Mouse (Mus musculus) forebrain, embryonic 14.5 days (tissue): Measurements from ENCODE around the gene Eepd1. TPM values are rescaled to one million over a fixed set of nuclear protein-coding genes. Genes with fewer than 3 reads are reported as not detected.

ENCODE experiments used
- ATAC-seq: fragments of 200-750 bp; cut with Nextera tagmentation; 2 replicates; pipeline ENCODE4 v1.8.0; 2017; ENCODE audit warnings: mild to moderate bottlenecking, moderate library complexity
- DNase-seq: peaks from one replicate; pipeline ENCODE4 v3.0.0-alpha.2; 2015; ENCODE audit warnings: low spot score
- H3K27ac ChIP-seq: fragments of 300-500 bp; sonication (generic); 2 replicates; pipeline ENCODE4 v1.5.1; 2014; ENCODE audit warnings: low read depth, mild to moderate bottlenecking, control low read depth, low read length, moderate library complexity
- H3K27me3 ChIP-seq: fragments of 300-500 bp; sonication (generic); replicated peaks from 2 replicates; pipeline ENCODE4 v1.6.1; 2014; ENCODE audit warnings: low read length, control low read depth, mixed read lengths; ENCODE audit not compliant: control insufficient read depth, insufficient read depth
- H3K36me3 ChIP-seq: fragments of 300-500 bp; sonication (generic); 2 replicates; pipeline ENCODE4 v1.6.1; 2014; ENCODE audit warnings: low read length, control low read depth; ENCODE audit not compliant: control insufficient read depth, insufficient read depth
- H3K4me1 ChIP-seq: fragments of 300-500 bp; sonication (generic); 2 replicates; pipeline ENCODE4 v1.6.1; 2014; ENCODE audit warnings: antibody characterized with exemption, low read length, control low read depth; ENCODE audit not compliant: control insufficient read depth, insufficient read depth
- H3K4me2 ChIP-seq: fragments of 300-500 bp; sonication (generic); 2 replicates; pipeline ENCODE4 v1.6.1; 2014; ENCODE audit warnings: mild to moderate bottlenecking, control low read depth, low read length
- H3K4me3 ChIP-seq: fragments of 300-500 bp; sonication (generic); 2 replicates; pipeline ENCODE4 v1.5.1; 2014; ENCODE audit warnings: low read depth, low read length, control low read depth
- H3K9ac ChIP-seq: fragments of 300-500 bp; sonication (generic); 2 replicates; pipeline ENCODE4 v1.6.1; 2014; ENCODE audit warnings: mild to moderate bottlenecking, low read length, control low read depth, moderate library complexity
- H3K9me3 ChIP-seq: fragments of 300-500 bp; sonication (generic); replicated peaks from 2 replicates; pipeline ENCODE4 v1.6.1; 2016; ENCODE audit warnings: low read length, control low read depth, mixed read lengths; ENCODE audit not compliant: control insufficient read depth
- WGBS: fragments of 180-500 bp; shearing (Covaris S2); extraction: QIAGEN DNeasy Blood & Tissue Kit; methylation state at CpG from one replicate; pipeline ENCODE4 v1.1.7; 2014; 5-methylcytosine and 5-hydroxymethylcytosine counted together
- polyA plus RNA-seq: library from polyadenylated mRNA; unstranded; fragments of >200 nt; fragmentation: Nextera tagmentation; extraction: Ambion mirVana; gene quantifications from 2 replicates; pipeline ENCODE4 v1.2.1, GENCODE M21; 2014

The Eepd1 gene
- polyA plus RNA-seq, 1 experiment from 2014 or later = 9.7 TPM

DNA sequence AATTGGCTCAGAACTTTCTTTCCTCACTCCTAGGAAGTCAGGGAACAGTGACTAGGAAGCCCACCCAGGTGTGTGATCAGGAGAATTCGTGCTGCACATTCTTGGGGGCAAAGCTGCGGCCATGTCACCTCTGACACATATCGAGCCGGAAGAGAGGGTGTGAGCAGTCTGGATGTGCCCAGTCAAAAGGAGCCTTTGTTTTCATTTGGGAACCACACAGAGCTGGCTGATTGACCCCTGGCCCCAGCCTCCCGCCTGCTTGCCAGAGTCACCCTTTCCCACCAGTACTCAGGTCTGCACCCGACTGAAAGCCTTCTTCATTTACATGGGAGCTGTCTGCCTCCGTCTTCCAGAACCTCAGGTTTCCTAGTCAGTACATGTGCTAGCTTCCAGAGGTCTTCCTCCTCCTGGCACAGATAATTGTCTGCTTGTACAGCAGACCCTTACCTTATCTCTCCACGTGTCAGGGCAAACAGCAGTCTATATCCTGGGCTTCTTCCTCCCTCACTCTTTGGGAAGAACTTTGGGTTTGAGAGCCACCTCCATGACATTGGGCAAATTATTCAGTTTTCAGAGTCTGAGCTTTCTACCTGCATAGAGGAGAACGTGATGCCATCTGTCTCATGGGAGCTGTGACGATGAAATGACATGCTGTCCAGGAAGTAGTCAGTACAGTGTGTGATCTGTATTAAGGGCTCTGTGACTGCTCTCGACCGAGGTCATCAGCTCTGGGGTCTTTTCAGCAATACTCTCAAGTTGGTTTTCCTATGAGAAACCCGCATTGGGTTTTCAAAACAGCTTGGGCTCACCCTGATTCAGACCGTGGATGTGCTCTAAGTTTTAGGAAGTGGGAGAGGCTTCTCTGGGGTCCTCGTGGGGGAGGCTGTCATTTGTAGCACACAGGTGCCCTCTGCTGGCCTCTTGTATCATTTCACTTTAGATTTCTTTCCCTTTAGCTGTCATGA, 110.3 kb downstream of the Eepd1 start:
- 0 out of 2 replicates have a peak overlapping the region, but pooled peaks have one; percentile 19 for H3K4me2 ChIP-seq
- no peaks in the 10 kb centered on the region for H3K27me3 ChIP-seq
- H3K27ac ChIP-seq = no peak overlapping the region
- no peak overlapping the region for H3K4me3 ChIP-seq
- no peaks in the 10 kb centered on the region for H3K9me3 ChIP-seq
- H3K9ac ChIP-seq = no peak overlapping the region
- H3K4me1 ChIP-seq = no peaks in the 10 kb centered on the region
- whole genome bisulfite sequencing = 45% methylated on average over 15 of the region's 15 CpGs
- 0 out of 2 replicates have a peak, but pooled peaks cover 3% of the 10 kb centered on the region for H3K36me3 ChIP-seq
- peak; percentile 83 for DNase-seq
- ATAC-seq = peak; percentile 81

DNA sequence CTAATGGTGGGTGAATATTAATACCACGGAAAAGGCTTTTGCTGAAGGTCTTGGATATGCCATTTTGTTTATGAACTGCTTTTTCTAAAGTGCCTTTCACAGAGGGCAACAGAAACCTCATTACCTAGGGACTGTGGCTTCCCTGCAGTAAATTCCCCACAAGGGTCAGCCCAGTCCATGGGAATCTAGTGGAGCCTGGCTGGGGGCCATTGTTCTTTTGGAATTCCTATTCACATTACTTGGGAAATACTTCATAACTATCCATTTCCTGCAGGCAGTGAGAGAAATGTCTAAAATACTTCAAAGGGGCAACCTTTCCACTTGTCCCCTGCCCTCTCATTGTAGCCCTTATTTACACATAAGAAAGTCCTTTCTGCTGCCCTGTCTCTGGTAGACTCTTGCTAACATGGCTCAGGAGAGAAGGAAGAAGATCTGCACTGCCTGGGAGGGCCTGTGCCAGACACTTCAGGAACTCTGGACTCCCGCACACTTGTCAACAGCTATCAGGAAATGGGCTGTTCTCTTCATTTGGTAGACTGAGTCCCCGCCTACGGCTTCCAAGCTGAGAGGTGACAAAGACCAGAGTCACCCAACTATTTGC, 111.1 kb downstream of the Eepd1 start:
- H3K36me3 ChIP-seq = 0 out of 2 replicates have a peak, but pooled peaks cover 3% of the 10 kb centered on the region
- H3K4me2 ChIP-seq = no peak overlapping the region
- H3K9ac ChIP-seq = no peak overlapping the region
- no peaks in the 10 kb centered on the region for H3K4me1 ChIP-seq
- no peaks in the 10 kb centered on the region for H3K9me3 ChIP-seq
- H3K4me3 ChIP-seq = no peak overlapping the region
- H3K27ac ChIP-seq = no peak overlapping the region
- DNase-seq = no peak
- peak; percentile 71; the same call in 1 of the 2 replicates for ATAC-seq
- 67% methylated on average over 4 of the region's 4 CpGs for WGBS
- H3K27me3 ChIP-seq = no peaks in the 10 kb centered on the region

DNA sequence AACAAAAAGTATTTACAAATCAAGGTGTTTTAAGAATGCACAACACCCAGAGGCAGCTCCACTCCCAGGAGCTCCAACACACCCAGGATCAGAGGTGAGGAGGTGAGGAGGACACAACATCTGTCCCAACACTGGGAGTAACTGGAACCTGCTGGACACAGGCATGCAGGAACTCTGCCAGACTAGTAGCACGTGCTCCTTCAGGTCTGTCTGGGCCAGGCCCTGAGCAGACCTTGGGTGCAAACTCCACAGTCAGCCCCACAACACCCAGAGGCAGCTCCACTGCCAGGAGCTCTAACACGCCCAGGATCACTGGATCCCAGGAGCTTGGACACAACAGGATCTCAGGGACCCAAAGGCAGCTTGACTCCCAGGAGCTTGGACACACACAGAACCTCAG, 143.4 kb downstream of the Eepd1 start:
- Histone ChIP-seq H3K4me2 (no peak overlapping the region), H3K9ac (no peak overlapping the region), H3K4me3 (no peak overlapping the region), H3K4me1 (no peaks in the 10 kb centered on the region), H3K27ac (no peak overlapping the region), H3K9me3 (no peaks in the 10 kb centered on the region), H3K27me3 (no peaks in the 10 kb centered on the region), H3K36me3 (no peaks in the 10 kb centered on the region)
- WGBS = 75% methylated on average over 2 of the region's 2 CpGs
- DNase-seq = no peak
- no peak for ATAC-seq

DNA sequence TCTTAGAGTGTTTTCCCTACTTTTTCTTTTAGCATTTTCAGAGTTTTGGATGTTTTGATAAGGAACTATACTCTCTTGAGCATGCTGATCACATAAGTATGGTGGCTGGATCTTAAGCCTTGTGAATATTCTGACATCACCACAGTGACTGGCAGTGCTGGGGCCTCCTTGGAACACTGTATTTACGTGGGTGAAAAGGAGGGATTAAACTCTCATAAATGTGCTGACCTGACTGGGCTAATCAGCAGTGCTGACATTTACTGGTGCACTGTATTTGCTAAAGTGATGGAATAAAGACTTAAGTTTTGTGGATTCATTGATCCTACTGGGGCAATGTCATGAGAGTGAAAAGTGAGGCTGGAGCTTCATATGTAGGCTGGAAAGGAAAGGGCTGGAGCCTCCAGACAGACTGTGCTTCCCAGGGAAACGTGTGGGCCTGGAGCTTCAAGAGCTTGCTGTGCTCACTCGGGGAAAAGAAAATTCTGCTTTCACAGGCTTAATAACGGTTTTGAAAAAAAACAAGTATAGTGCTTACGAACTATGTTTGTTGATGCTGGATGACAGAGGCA, 148.3 kb downstream of the Eepd1 start:
- ATAC-seq (peak; percentile 85), DNase-seq (peak; percentile 31)
- Histone ChIP-seq H3K4me1 (no peaks in the 10 kb centered on the region), H3K27me3 (no peaks in the 10 kb centered on the region), H3K9ac (no peak overlapping the region), H3K9me3 (no peaks in the 10 kb centered on the region), H3K27ac (no peak overlapping the region), H3K4me2 (no peak overlapping the region), H3K36me3 (no peaks in the 10 kb centered on the region), H3K4me3 (no peak overlapping the region)
- 28% methylated on average over 5 of the region's 5 CpGs for WGBS

Other genes with a start within 250 kb of the Eepd1 start
- 270 and 293 TPM in 2 replicates for gene Sept7, start 229.1 kb upstream of the Eepd1 start, polyA plus RNA-seq